Mouse (Mus musculus): ENCODE measurements around the gene Zfp418. TPM values are rescaled to one million over a fixed set of nuclear protein-coding genes. Genes with fewer than 3 reads are reported as not detected.
A peak's percentile ranks its signal among the peaks of the same experiment; 100 is the strongest.
"Not testable (repeated sequence)": the region's sequence is repeated elsewhere in the genome, so short reads cannot be mapped to it uniquely, and the experiment has no call there.

Gene Zfp418
- polyA plus RNA-seq, 1 experiment from 2014 or later = 2.0 TPM

- ATAC-seq (replicated peaks; ENCODE audit: insufficient number of reproducible peaks, low FRiP score, low TSS enrichment) = no peak
- H3K4me3 ChIP-seq (ENCODE audit: low read depth, low read length) = peak overlapping the region; percentile 56
- no peaks in the 10 kb centered on the region for H3K9me3 ChIP-seq (replicated peaks; ENCODE audit: control insufficient read depth, low read length)
- no peak overlapping the region for H3K9ac ChIP-seq (ENCODE audit: low read depth, low read length)
- no peaks in the 10 kb centered on the region for H3K27me3 ChIP-seq (ENCODE audit: control insufficient read depth, insufficient read depth, low read length)
- H3K4me1 ChIP-seq (ENCODE audit: control insufficient read depth, insufficient read depth, low read length) = no peaks in the 10 kb centered on the region
- H3K4me2 ChIP-seq = peak overlapping the region; percentile 60
- H3K36me3 ChIP-seq (ENCODE audit: control insufficient read depth, insufficient read depth, low read length) = no peaks in the 10 kb centered on the region
- H3K27ac ChIP-seq (ENCODE audit: low read depth, low read length) = no peak overlapping the region
- 32% methylated on average over 13 of the region's 13 CpGs for WGBS (ENCODE audit: insufficient replicate concordance)
These were observed 16.5 kb downstream of the Zfp418 start for GRCm38 (mm10) chr7:7187417-7188190.

DNA sequence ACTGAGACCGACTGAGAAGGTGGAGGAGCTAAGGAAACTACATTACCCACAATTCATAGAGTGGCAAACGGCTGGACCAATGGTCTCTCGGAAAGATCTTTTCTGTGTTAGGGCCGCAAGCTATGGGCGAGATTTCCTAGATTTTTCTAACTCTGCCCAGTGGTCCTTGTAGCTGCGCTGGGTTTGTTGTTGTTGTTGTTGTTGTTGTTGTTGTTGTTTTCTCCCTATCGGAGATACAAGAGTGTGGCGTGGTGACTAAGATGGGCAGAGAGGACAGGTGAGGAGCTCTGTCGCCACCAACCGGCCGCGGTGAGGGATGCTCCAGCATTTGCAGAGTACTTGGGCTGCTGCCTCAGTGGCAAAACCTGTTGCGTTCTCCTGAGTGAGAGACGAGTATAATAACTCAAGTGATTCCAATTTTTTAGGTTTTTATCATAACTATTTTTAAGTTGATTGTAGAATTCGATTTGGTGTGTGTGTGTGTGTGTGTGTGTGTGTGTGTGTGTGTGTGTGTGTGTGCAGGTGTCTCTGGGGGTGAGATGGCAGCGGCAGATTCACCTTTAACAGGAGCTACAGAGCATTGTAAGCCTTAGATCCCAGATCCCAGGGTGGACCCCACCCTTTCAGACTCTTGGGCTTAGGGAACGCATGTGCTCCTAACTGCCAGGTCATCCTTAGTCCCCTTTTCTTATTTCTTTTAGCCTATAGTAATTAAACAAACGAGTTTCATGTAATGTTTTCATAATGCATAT, 17.2 kb downstream of the Zfp418 start:
- Histone ChIP-seq H3K4me2 (peak overlapping the region; percentile 60), H3K27ac (ENCODE audit: low read depth, low read length) (no peak overlapping the region), H3K36me3 (ENCODE audit: control insufficient read depth, insufficient read depth, low read length) (no peaks in the 10 kb centered on the region), H3K9ac (ENCODE audit: low read depth, low read length) (no peak overlapping the region), H3K9me3 (replicated peaks; ENCODE audit: control insufficient read depth, low read length) (no peaks in the 10 kb centered on the region), H3K4me3 (ENCODE audit: low read depth, low read length) (peak overlapping the region; percentile 56), H3K27me3 (ENCODE audit: control insufficient read depth, insufficient read depth, low read length) (no peaks in the 10 kb centered on the region), H3K4me1 (ENCODE audit: control insufficient read depth, insufficient read depth, low read length) (no peaks in the 10 kb centered on the region)
- ATAC-seq (replicated peaks; ENCODE audit: insufficient number of reproducible peaks, low FRiP score, low TSS enrichment) = peak; percentile 86
- 13% methylated on average over 18 of the region's 18 CpGs for WGBS (ENCODE audit: insufficient replicate concordance)

- 4% methylated on average over 23 of the region's 24 CpGs for WGBS (ENCODE audit: insufficient replicate concordance)
- Histone ChIP-seq H3K9ac (ENCODE audit: low read depth, low read length) (peak within 1 kb of the TSS; percentile 58), H3K4me3 (ENCODE audit: low read depth, low read length) (peak within 1 kb of the TSS; percentile 45), H3K4me2 (peak within 1 kb of the TSS; percentile 67)
- H3K27me3 ChIP-seq (ENCODE audit: control insufficient read depth, insufficient read depth, low read length); H3K36me3 ChIP-seq (ENCODE audit: control insufficient read depth, insufficient read depth, low read length); H3K4me1 ChIP-seq (ENCODE audit: control insufficient read depth, insufficient read depth, low read length); H3K9me3 ChIP-seq (replicated peaks; ENCODE audit: control insufficient read depth, low read length); H3K27ac ChIP-seq (ENCODE audit: low read depth, low read length); ATAC-seq (replicated peaks; ENCODE audit: insufficient number of reproducible peaks, low FRiP score, low TSS enrichment): not testable (repeated sequence)
These were observed 38.4 kb downstream of the Zfp418 start, which contains the start of gene Zfp772 for GRCm38 (mm10) chr7:7209313-7210151. Gene Zfp772, minus strand, starts transcription at chr7:7209998.

Other genes with a start within 250 kb of the Zfp418 start
- not detected in 2 replicates for gene Aurkc, start 176.0 kb upstream of the Zfp418 start, polyA plus RNA-seq (2014; fragmentation: Nextera tagmentation; extraction: Ambion mirVana)
- 7.6 and 9.7 TPM in 2 replicates for gene Zfp954, start 49.8 kb upstream of the Zfp418 start, polyA plus RNA-seq (2014; fragmentation: Nextera tagmentation; extraction: Ambion mirVana)
- 0.61 and 0.67 TPM in 2 replicates for gene Zfp773, start 34.6 kb upstream of the Zfp418 start, polyA plus RNA-seq (2014; fragmentation: Nextera tagmentation; extraction: Ambion mirVana)
- 4.6 TPM in 2 replicates for gene Zfp772, start 38.7 kb downstream of the Zfp418 start, polyA plus RNA-seq (2014; fragmentation: Nextera tagmentation; extraction: Ambion mirVana)
- gene Vmn2r29, start 76.0 kb downstream of the Zfp418 start, polyA plus RNA-seq (2014; fragmentation: Nextera tagmentation; extraction: Ambion mirVana) = 0.17 TPM in 1 of 2 replicates, not detected in the other
- 1.1 and 1.4 TPM in 2 replicates for gene Gm45844, start 107.0 kb downstream of the Zfp418 start, polyA plus RNA-seq (2014; fragmentation: Nextera tagmentation; extraction: Ambion mirVana)
- 35.7 and 44.3 TPM in 2 replicates for gene Clcn4, start 129.5 kb downstream of the Zfp418 start, polyA plus RNA-seq (2014; fragmentation: Nextera tagmentation; extraction: Ambion mirVana)
- gene Vmn2r30, start 166.3 kb downstream of the Zfp418 start, polyA plus RNA-seq (2014; fragmentation: Nextera tagmentation; extraction: Ambion mirVana) = not detected in 2 replicates
- gene Gm45783, start 203.2 kb downstream of the Zfp418 start, polyA plus RNA-seq (2014; fragmentation: Nextera tagmentation; extraction: Ambion mirVana) = not detected in 2 replicates
- not detected in 2 replicates for gene Vmn2r31, start 228.4 kb downstream of the Zfp418 start, polyA plus RNA-seq (2014; fragmentation: Nextera tagmentation; extraction: Ambion mirVana)